Mouse (Mus musculus) liver, embryonic 14.5 days (tissue): ENCODE measurements around the gene Olfr218. TPM values are rescaled to one million over a fixed set of nuclear protein-coding genes. Genes with fewer than 3 reads are reported as not detected.

Source experiments
- ATAC-seq: fragments of 200-750 bp; cut with Nextera tagmentation; 2 replicates; pipeline ENCODE4 v1.8.0; 2017; ENCODE audit warnings: moderate number of reproducible peaks, mild to moderate bottlenecking, moderate library complexity; ENCODE audit not compliant: insufficient read depth
- DNase-seq, 3 experiments: peaks; one replicate each; pipeline ENCODE4 v3.0.0-alpha.2; 2012 to 2013; ENCODE audit warnings: low read depth in 3 of 3, low spot score in 3 of 3
- H3K27ac ChIP-seq: fragments of 300-500 bp; sonication (generic); 2 replicates; pipeline ENCODE4 v1.5.1; 2014; ENCODE audit warnings: moderate library complexity, mild to moderate bottlenecking, control low read depth, inconsistent platforms
- H3K27me3 ChIP-seq: fragments of 300-500 bp; sonication (generic); 2 replicates; pipeline ENCODE4 v1.6.1; 2014; ENCODE audit warnings: mild to moderate bottlenecking, low read length, moderate library complexity; ENCODE audit not compliant: control insufficient read depth, insufficient read depth
- H3K36me3 ChIP-seq: fragments of 300-500 bp; sonication (generic); replicated peaks from 2 replicates; pipeline ENCODE4 v1.6.1; 2014; ENCODE audit warnings: low read depth; ENCODE audit not compliant: control insufficient read depth, insufficient read depth
- H3K4me1 ChIP-seq, 2 experiments: fragments of 200-500 bp in 1 of 2; fragments of 300-500 bp in 1 of 2; sonication (generic) in 1 of 2; replicated peaks; 2 replicates each; pipeline ENCODE4 v1.6.1; 2012 to 2014; ENCODE audit warnings: antibody characterized with exemption in 1 of 2, inconsistent platforms in 1 of 2, low read length in 1 of 2; ENCODE audit not compliant: control insufficient read depth in 2 of 2, insufficient read depth in 2 of 2
- H3K4me2 ChIP-seq: fragments of 300-500 bp; sonication (generic); 2 replicates; pipeline ENCODE4 v1.6.1; 2014; ENCODE audit warnings: low read depth, mild to moderate bottlenecking, control low read depth, moderate library complexity
- H3K4me3 ChIP-seq, 2 experiments: fragments of 200-500 bp in 1 of 2; fragments of 300-500 bp in 1 of 2; sonication (generic) in 1 of 2; 2 replicates each; pipeline ENCODE4 v1.5.1; 2012 to 2014; ENCODE audit warnings: low read depth in 2 of 2, low read length in 2 of 2, mild to moderate bottlenecking in 2 of 2, control low read depth in 1 of 2, inconsistent platforms in 1 of 2, moderate library complexity in 1 of 2; ENCODE audit not compliant: insufficient read depth in 1 of 2
- H3K9ac ChIP-seq: fragments of 300-500 bp; sonication (generic); replicated peaks from 2 replicates; pipeline ENCODE4 v1.6.1; 2014; ENCODE audit warnings: mild to moderate bottlenecking, control low read depth, moderate library complexity
- H3K9me3 ChIP-seq: fragments of 300-500 bp; sonication (generic); 2 replicates; pipeline ENCODE4 v1.6.1; 2016; ENCODE audit warnings: low read length, mixed read lengths; ENCODE audit not compliant: control insufficient read depth
- CTCF ChIP-seq: IDR thresholded peaks from 2 replicates; pipeline ENCODE4 v1.5.1; 2016; ENCODE audit warnings: antibody characterized with exemption, low read depth, control low read depth
- EP300 ChIP-seq: IDR thresholded peaks from 2 replicates; pipeline ENCODE4 v1.6.1; 2016; ENCODE audit warnings: antibody characterized with exemption, low read depth
- WGBS: fragments of 180-500 bp; shearing (Covaris S2); extraction: QIAGEN DNeasy Blood & Tissue Kit; methylation state at CpG from one replicate; pipeline ENCODE4 v1.1.7; 2014; ENCODE audit not compliant: insufficient replicate concordance; 5-methylcytosine and 5-hydroxymethylcytosine counted together
- polyA plus RNA-seq, 2 experiments: library from polyadenylated mRNA; depleted of rRNA in 1 of 2; stranded (reverse) in 1 of 2; unstranded in 1 of 2; fragments of >200 nt; fragmentation: Nextera tagmentation in 1 of 2; extraction: Ambion mirVana in 1 of 2; gene quantifications; 2 replicates each; pipeline versions ENCODE4 v1.2.1 to v1.2.3; 2012 to 2014

Gene Olfr218
- not detected in 2 replicates for polyA plus RNA-seq (2012; rRNA removed)
- polyA plus RNA-seq (2014; fragmentation: Nextera tagmentation; extraction: Ambion mirVana) = not detected in 2 replicates

DNA sequence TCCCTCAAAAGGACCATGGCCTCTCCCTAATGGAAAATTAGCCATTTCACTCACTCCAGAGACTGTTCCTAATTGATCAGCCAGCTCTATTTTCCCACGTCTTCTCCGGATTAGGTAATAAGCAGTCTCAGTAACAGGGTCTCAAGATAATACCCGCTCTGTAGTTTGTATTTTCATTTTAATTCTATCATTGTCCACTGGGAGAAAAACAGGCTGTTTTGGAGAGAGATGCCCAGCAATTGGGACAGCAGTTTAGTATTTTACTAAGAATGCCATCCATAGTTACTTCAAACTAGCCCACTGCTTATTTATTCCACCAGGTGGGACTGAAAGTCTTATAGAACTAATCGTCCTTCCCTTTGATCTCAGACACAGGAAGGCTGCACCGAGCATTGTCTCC is at the start of gene Olfr218:
Gene Olfr218 (plus strand): TSS at position 301 of the 400 bp plus-strand sequence.
- Histone ChIP-seq H3K36me3 (no peaks in the 10 kb centered on the region), H3K9ac (no peak within 1 kb of the TSS), H3K27ac (no peak within 1 kb of the TSS), H3K4me2 (no peak within 1 kb of the TSS), H3K9me3 (no peaks in the 10 kb centered on the region), H3K27me3 (no peaks in the 10 kb centered on the region), H3K4me3 (no peak within 1 kb of the TSS), H3K4me1 (no peaks in the 10 kb centered on the region)
- TF ChIP-seq EP300 (no peak), CTCF (no peak)
- no peak for DNase-seq
- WGBS = 54% methylated on average over 5 of the region's 5 CpGs
- ATAC-seq = no peak

- DNase-seq (no peak), ATAC-seq (no peak)
- Histone ChIP-seq H3K4me2 (no peak overlapping the region), H3K27me3 (no peaks in the 10 kb centered on the region), H3K9ac (no peak overlapping the region), H3K4me3 (no peak overlapping the region), H3K36me3 (no peaks in the 10 kb centered on the region), H3K4me1 (no peaks in the 10 kb centered on the region), H3K9me3 (no peaks in the 10 kb centered on the region), H3K27ac (no peak overlapping the region)
- no peak for TF ChIP-seq CTCF
- no peak for TF ChIP-seq EP300
These were observed 23.3 kb upstream of the Olfr218 start for GRCm38 (mm10) chr1:173174154-173174842.

DNA sequence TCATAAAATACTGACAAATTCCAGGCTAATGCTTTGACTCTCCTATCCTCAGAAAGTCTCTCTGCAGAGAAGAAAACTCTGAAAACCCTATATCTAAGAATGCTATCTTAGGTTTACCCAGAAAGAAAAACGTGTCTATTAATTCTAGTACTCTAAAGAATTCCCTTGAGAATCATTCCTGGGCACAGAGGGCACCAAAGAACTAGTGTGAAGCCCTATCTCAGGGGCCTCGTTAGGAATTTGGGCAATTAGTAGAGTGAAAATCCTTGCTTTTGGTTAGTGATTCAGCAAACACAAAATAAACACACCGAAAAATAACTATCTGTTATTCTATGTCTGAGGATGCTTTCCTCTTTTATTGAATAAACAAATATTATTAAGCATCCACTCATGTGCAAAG is 7.1 kb upstream of the Olfr218 start, which contains the start of gene Olfr1406:
Gene Olfr1406 (minus strand): TSS at position 101 of the 400 bp plus-strand sequence.
- 35% methylated on average over 3 of the region's 3 CpGs for WGBS
- no peak for TF ChIP-seq CTCF
- TF ChIP-seq EP300 = no peak
- Histone ChIP-seq H3K27ac (no peak within 1 kb of the TSS), H3K9me3 (no peaks in the 10 kb centered on the region), H3K4me3 (no peak within 1 kb of the TSS), H3K4me2 (no peak within 1 kb of the TSS), H3K9ac (no peak within 1 kb of the TSS), H3K4me1 (no peaks in the 10 kb centered on the region), H3K36me3 (no peaks in the 10 kb centered on the region), H3K27me3 (no peaks in the 10 kb centered on the region)
- DNase-seq (no peak), ATAC-seq (no peak)

- no peaks in the 10 kb centered on the region for H3K9me3 ChIP-seq
- DNase-seq (no peak), ATAC-seq (no peak)
- no peaks in the 10 kb centered on the region for H3K4me1 ChIP-seq
- TF ChIP-seq CTCF (no peak), EP300 (no peak)
- H3K4me2 ChIP-seq = no peak overlapping the region
- no peak overlapping the region for H3K27ac ChIP-seq
- 29% methylated on average over 3 of the region's 3 CpGs for WGBS
- no peak overlapping the region for H3K9ac ChIP-seq
- no peaks in the 10 kb centered on the region for H3K27me3 ChIP-seq
- H3K4me3 ChIP-seq = no peak overlapping the region
- H3K36me3 ChIP-seq = no peaks in the 10 kb centered on the region
These were observed 5.5 kb upstream of the Olfr218 start for GRCm38 (mm10) chr1:173192059-173192458.

DNA sequence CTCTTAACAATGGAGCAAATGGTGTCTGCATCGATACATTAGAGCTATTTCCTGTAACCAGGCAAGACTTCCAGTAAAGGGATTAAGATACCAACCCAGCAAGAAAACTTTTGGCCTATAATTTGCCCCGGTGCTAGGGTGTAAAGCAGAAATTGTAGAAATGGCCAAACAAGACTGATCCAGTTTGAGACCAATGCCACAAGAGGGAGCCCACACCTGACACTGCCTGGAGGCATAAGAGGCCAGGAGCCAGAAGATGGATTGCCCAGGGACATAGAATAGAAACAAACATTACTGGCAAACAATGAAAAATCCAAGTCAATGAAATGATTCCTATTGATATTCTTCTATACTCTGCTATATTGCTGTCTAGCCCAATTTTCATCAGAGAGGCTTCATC is 1.2 kb upstream of the Olfr218 start:
- no peaks in the 10 kb centered on the region for H3K9me3 ChIP-seq
- no peaks in the 10 kb centered on the region for H3K36me3 ChIP-seq
- no peak overlapping the region for H3K9ac ChIP-seq
- H3K4me1 ChIP-seq = no peaks in the 10 kb centered on the region
- TF ChIP-seq CTCF = no peak
- TF ChIP-seq EP300 = no peak
- DNase-seq (no peak), ATAC-seq (no peak)
- WGBS = 49% methylated on average over 2 of the region's 2 CpGs
- H3K4me2 ChIP-seq = no peak overlapping the region
- H3K4me3 ChIP-seq = no peak overlapping the region
- no peak overlapping the region for H3K27ac ChIP-seq
- no peaks in the 10 kb centered on the region for H3K27me3 ChIP-seq
